Mouse (Mus musculus) left cerebral cortex, adult 2 months (tissue): Measurements from ENCODE around the gene Ublcp1. TPM values are rescaled to one million over a fixed set of nuclear protein-coding genes. Genes with fewer than 3 reads are reported as not detected.
"Not testable (repeated sequence)": the region's sequence is repeated elsewhere in the genome, so short reads cannot be mapped to it uniquely, and the experiment has no call there.

Source experiments
- DNase-seq, 2 experiments: peaks; one replicate each; pipeline ENCODE4 v3.0.0; 2021 to 2022; ENCODE audit warnings: low spot score in 2 of 2, mixed read lengths in 1 of 2; ENCODE audit errors: extremely low spot score in 1 of 2
- H3K27ac ChIP-seq: fragments of 200-600 bp; 2 replicates; pipeline ENCODE4 v1.8.1; 2022
- H3K4me3 ChIP-seq: fragments of 200-600 bp; 2 replicates; pipeline ENCODE4 v1.8.1; 2022
- CTCF ChIP-seq: fragments of 200-600 bp; IDR thresholded peaks from 2 replicates; pipeline ENCODE4 v1.8.1; 2022; ENCODE audit warnings: antibody characterized with exemption, mild to moderate bottlenecking, moderate library complexity
- intact Hi-C: fragments of 180-260 bp; cut with DNase I; formaldehyde crosslinking; loops from one replicate; pipeline ENCODE4 v1.15.1; 2025
- total RNA-seq, 2 experiments: library from RNA; stranded (reverse); gene quantifications; 2 replicates each; pipeline ENCODE4 v1.2.3; 2021

Gene Ublcp1
- total RNA-seq, 2 experiments from 2014 or later = 45.7 to 50.1 TPM

DNA sequence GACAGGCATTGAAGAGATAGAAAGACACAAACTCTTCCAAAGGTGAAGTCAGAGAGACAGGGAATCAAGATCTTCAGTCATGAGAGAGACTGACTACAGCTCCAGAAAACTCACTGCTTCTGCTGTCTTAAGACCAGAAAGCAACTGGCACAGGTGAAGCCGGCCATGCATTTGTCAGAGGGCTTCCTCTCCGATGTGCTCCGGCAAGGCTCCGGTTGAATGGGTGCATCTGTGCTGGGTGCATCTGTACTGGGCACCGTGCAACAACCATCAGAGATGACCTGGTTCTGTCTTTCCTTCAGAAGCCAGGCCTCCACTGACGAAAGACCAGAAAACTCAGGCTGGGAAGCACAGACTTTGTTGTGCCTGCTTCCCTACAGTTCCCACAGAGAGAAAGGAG is 9.9 kb upstream of the Ublcp1 start:
- no peak for TF ChIP-seq CTCF
- no peak for DNase-seq
- Histone ChIP-seq H3K4me3 (no peak overlapping the region), H3K27ac (no peak overlapping the region)
- intact Hi-C loops = no loop called here

DNA sequence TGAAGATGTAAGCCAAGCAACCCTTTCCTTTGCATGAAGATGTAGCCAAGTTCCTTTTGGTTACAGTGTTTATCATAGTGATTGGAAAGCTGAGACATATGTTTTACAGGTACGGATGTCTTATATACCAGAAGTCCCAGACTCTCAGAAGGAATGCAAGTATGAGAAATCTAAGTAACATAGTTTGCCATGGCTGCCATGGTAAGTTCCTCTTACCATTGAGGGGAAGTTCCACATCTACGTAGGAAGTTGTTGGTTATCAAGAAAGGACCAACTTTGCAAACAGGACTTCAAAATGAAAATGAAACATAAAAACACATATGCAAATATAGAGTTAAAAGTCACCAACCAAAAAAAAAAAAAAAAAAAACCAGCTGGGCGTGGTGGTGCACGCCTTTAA is 8.1 kb upstream of the Ublcp1 start:
- TF ChIP-seq CTCF = no peak
- H3K27ac ChIP-seq = no peak overlapping the region
- no peak overlapping the region for H3K4me3 ChIP-seq
- intact Hi-C loops = no loop called here
- no peak for DNase-seq

- TF ChIP-seq CTCF = no peak
- Histone ChIP-seq H3K4me3 (no peak overlapping the region), H3K27ac (no peak overlapping the region)
- intact Hi-C loops = no loop called here
- DNase-seq = no peak
These were observed 6.1 kb upstream of the Ublcp1 start for GRCm38 (mm10) chr11:44476445-44476844.

- no peak for DNase-seq
- H3K4me3 ChIP-seq = no peak overlapping the region
- intact Hi-C loops = no loop called here
- no peak overlapping the region for H3K27ac ChIP-seq
- no peak for TF ChIP-seq CTCF
These were observed 5.2 kb upstream of the Ublcp1 start for GRCm38 (mm10) chr11:44475467-44475866.

- H3K27ac ChIP-seq = peak overlapping the region; percentile 94
- peak overlapping the region; percentile 92 for H3K4me3 ChIP-seq
- no peak for DNase-seq
- TF ChIP-seq CTCF = no peak
- intact Hi-C loops = loop anchor here (5.0 kb wide), 1 partner anchor 91 kb away; no protein-coding TSS in a partner anchor
These were observed 1.2 kb upstream of the Ublcp1 start for GRCm38 (mm10) chr11:44471337-44471995.

DNA sequence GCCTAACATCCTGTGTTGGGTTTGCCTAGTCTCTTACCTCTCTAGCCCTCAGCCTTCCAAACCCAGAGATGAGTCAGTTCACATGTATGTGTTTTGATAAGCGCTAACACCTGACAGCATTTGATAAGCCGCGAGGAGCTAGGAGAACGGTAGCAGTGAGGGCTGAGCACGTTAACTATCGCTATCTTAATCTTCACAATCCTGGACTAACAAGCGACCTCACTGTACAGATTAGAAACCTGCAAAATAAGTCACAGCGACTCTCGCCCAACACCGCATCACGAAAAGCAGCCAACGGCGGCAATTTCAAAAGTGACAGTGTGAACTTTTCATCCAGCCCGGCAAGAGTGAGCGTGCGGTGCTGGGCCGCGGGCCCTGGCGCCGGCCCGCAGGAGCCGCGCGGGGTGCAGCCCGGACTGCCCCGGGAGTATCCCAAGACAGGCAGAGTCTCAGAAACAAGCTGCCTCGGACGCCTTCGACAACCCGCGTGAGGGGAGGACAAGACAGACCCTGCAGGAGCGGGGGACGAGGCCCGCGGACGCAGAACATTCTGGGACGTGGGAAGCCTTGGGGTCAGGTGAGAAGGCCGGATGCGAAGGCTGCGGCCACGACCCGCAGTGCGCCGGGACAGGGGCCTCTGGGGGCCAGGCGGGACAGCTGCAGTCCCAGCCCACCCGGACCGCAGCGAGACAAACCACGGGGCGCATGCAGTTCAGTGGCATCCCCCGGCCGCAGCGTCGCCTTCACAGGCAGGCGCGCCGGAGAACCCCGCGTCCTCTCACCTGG is 459 bp downstream of the Ublcp1 start:
- H3K4me3 ChIP-seq = peak overlapping the region; percentile 92
- DNase-seq = no peak
- H3K27ac ChIP-seq = peak overlapping the region; percentile 94
- intact Hi-C loops = loop anchor here (1.0 to 5.0 kb wide), 2 partner anchors 48 to 92 kb away; partner anchors contain the start of gene Rnf145
- no peak for TF ChIP-seq CTCF

DNA sequence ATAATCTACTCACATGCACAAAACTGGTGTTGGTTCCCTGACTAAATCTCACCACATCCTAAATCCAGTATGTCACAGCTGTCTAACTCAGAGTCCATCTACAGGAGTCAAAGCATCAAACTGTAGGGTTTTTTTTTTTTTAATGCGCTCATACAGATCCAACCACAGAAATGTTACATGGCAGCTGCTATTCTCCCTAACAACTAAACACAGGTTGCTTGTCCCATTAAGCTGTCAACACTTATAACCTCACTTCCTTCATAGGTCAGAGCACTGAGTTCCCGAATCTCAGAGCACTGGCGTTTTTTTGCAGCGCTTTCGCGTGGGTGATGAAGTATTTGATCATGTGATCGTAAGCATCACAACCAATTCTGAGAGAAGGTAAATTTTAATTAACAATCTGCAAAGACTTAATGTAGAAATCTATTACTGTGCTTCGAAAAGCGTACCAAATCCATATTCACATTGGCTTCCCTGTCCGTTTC is 1.9 kb downstream of the Ublcp1 start:
- intact Hi-C loops = no loop called here
- no peak overlapping the region for H3K4me3 ChIP-seq
- TF ChIP-seq CTCF = no peak
- no peak for DNase-seq
- no peak overlapping the region for H3K27ac ChIP-seq

DNA sequence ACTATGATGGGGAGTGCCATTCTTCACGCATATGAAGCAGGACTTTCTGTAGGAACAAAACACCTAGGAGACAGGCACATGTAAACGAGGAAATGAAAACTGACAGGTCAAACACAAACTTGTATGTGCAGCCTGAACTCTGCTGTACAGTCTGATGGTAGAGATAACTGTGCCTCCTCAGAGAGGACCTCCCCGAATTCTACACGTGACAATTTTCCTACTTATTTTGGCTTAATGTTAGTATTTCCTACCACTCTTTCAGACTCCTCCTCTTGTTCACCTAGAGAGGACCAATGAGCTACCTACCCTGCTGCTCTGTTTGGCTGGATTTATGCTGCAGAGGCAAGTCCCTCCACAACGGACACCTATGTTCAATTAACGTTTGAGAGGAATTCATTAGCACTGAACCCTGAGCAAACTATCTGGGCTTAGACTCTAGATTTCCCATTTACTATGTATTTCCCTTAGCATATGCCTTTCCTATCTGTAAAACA is 3.3 kb downstream of the Ublcp1 start:
- no peak for DNase-seq
- no peak overlapping the region for H3K27ac ChIP-seq
- intact Hi-C loops = no loop called here
- no peak for TF ChIP-seq CTCF
- no peak overlapping the region for H3K4me3 ChIP-seq

DNA sequence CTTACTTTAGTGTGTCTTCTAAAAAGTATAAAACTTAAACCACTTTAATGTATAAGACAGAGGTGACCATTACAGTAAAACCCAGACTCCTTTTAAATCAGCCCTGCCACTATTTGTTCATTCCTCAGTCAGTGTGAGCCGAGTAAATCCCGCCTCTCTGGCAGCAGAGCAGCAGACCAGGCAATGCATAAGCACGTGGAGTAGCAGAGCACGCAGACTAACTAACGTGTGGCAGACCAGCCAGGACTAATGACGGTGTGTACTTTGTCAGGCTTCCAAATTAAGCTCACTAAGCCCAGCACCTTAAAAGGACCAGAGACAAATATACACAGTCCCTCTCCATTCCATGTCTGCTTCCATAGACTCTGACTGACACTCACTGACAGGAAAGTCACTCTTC is 8.8 kb downstream of the Ublcp1 start:
- no peak overlapping the region for H3K4me3 ChIP-seq
- intact Hi-C loops = no loop called here
- H3K27ac ChIP-seq = no peak overlapping the region
- DNase-seq = no peak
- TF ChIP-seq CTCF = no peak

DNA sequence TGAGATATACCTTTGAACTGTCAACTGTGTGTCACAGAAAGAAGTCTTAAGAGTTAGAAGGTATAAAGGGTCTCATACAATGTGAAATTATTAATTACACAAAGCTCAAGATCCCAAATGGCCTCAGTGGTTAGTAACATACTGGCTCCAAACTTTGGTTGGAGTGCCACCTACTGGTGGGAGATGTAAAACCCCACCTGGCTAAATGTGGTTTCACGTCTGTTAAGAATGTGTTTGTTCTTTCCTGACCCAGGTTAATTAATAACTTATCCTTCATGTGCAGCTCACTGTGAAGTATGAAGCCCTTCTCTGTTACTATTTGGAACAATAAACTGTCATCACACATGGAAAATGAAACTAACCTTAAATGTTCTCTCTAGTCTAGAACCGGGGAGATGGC is 16.9 kb downstream of the Ublcp1 start:
- intact Hi-C loops = loop anchor here (1.0 to 5.0 kb wide), 2 partner anchors 121 to 686 kb away; no protein-coding TSS in a partner anchor
- peak; percentile 88 for TF ChIP-seq CTCF
- DNase-seq = peak; percentile 44 to 54

DNA sequence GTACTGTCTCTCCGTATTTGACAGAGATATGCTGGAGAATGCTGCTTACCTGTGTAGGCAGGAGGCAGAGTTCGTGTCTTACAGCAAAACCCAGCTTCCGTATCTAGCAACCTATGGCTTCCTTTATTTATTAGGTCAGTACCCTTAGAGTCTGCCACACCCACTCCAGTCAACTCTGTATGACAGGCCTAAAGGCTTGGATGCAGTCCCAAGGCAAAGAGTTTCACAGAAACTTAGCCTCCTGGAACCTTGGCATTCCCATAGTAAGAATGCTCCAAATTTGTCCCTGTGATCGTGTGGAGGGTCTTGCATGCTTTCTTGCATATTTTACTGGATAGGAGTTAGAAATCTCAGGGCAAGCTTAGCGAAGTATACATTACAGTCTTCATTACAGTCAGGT is 18.3 kb downstream of the Ublcp1 start:
- intact Hi-C loops = loop anchor here (5.0 kb wide), 1 partner anchor 120 kb away; no protein-coding TSS in a partner anchor
- DNase-seq, H3K27ac ChIP-seq, H3K4me3 ChIP-seq: not testable (repeated sequence)

More for the DNA sequence above, 16.9 kb downstream of the Ublcp1 start:
- Histone ChIP-seq H3K4me3 (no peak overlapping the region), H3K27ac (no peak overlapping the region)

DNA sequence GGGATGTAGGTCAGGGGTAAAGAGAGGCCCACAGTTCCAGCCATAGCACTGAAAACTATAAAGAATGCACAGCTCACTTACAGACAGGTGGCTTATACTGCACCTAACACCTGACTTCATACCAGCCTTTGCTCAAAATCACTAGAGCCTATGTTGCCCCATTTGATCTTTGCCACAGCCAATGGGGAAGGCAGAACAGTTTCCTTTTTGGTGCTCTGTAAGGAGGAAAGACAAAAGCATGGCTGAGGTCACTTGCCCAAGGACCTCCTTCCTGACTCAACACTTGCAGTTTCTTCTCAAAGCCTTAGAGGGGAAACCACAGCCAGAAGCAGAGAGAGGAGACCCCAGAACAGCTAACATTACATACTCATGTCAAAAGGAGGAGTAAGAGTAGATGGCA is 19.3 kb downstream of the Ublcp1 start:
- no peak overlapping the region for H3K27ac ChIP-seq
- intact Hi-C loops = loop anchor here (5.0 kb wide), 1 partner anchor 119 kb away; no protein-coding TSS in a partner anchor
- no peak overlapping the region for H3K4me3 ChIP-seq
- TF ChIP-seq CTCF = no peak
- DNase-seq = no peak
